Mouse (Mus musculus) E14TG2a.4 (cell line): ENCODE data around the gene Spata25.

Experiments used
- CTCF ChIP-seq: conservative IDR thresholded peaks from 2 replicates; pipeline ENCODE4 v1.5.1; 2014; ENCODE audit warnings: low read length
- NANOG ChIP-seq: IDR thresholded peaks from 2 replicates; pipeline ENCODE4 v1.6.1; 2014; ENCODE audit warnings: borderline replicate concordance, low read length, mixed read lengths
- POU5F1 ChIP-seq: IDR thresholded peaks from 2 replicates; pipeline ENCODE4 v1.6.1; 2014; ENCODE audit warnings: low read length, borderline replicate concordance

DNA sequence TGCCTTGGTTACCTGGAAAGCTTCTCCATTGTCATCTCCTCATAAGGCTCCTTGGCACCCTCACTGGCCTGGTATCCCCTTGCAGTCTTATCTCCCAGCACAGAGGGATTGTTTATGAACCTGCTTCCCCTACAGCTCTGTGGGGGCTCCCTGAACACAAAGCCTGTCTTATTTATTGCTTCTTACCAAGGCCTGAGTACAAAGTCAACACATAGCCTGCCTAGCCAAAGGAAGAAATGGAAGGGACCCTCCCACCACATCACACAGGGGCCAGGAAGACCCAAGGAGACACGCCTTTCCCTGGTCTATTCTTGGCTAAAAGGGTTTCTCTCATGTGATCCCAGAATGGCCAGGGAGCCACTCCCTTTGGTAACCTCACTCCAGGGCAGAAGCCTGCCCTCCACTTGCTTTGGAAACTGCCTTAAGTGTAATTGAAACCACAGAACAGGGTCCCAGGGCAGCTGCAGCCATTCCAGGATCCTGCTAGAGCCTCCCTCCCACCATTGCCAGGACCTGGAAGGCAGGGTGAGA lies 46.0 kb upstream of the Spata25 start:
- TF ChIP-seq CTCF: no peak
- TF ChIP-seq NANOG: no peak
- TF ChIP-seq POU5F1: no peak
